Mouse (Mus musculus): Measurements from ENCODE around the gene Akr1a1. TPM values are rescaled to one million over a fixed set of nuclear protein-coding genes. Genes with fewer than 3 reads are reported as not detected.
"Not testable (repeated sequence)": the region's sequence is repeated elsewhere in the genome, so short reads cannot be mapped to it uniquely, and the experiment has no call there.

The Akr1a1 gene
- polyA plus RNA-seq, 1 experiment from 2014 or later = 796 TPM

- H3K4me3 ChIP-seq (replicated peaks; ENCODE audit: low read length) = no peak overlapping the region
- no peak for ATAC-seq
- H3K4me1 ChIP-seq (replicated peaks; ENCODE audit: control insufficient read depth, insufficient read depth, low read length) = no peaks in the 10 kb centered on the region
- H3K27ac ChIP-seq (ENCODE audit: low read length) = no peak overlapping the region
- no peak overlapping the region for H3K9ac ChIP-seq (replicated peaks; ENCODE audit: low read depth, low read length)
- no peak overlapping the region for H3K4me2 ChIP-seq (ENCODE audit: low read length)
- no peaks in the 10 kb centered on the region for H3K9me3 ChIP-seq (ENCODE audit: control insufficient read depth, low read length)
- no peaks in the 10 kb centered on the region for H3K27me3 ChIP-seq (replicated peaks; ENCODE audit: control insufficient read depth, insufficient read depth, low read length)
- 65% methylated on average over 4 of the region's 4 CpGs for WGBS
- no peaks in the 10 kb centered on the region for H3K36me3 ChIP-seq (ENCODE audit: control insufficient read depth, insufficient read depth)
Measured at GRCm38 (mm10) chr4:116666625-116667024, 15.1 kb upstream of the Akr1a1 start.

- Histone ChIP-seq H3K9ac (replicated peaks; ENCODE audit: low read depth, low read length) (no peak overlapping the region), H3K4me3 (replicated peaks; ENCODE audit: low read length) (no peak overlapping the region), H3K9me3 (ENCODE audit: control insufficient read depth, low read length) (no peaks in the 10 kb centered on the region), H3K4me1 (replicated peaks; ENCODE audit: control insufficient read depth, insufficient read depth, low read length) (no peaks in the 10 kb centered on the region), H3K36me3 (ENCODE audit: control insufficient read depth, insufficient read depth) (no peaks in the 10 kb centered on the region), H3K4me2 (ENCODE audit: low read length) (no peak overlapping the region), H3K27me3 (replicated peaks; ENCODE audit: control insufficient read depth, insufficient read depth, low read length) (no peaks in the 10 kb centered on the region), H3K27ac (ENCODE audit: low read length) (no peak overlapping the region)
- ATAC-seq = no peak
- 95% methylated on average over 1 of the region's 1 CpGs for WGBS
Measured at GRCm38 (mm10) chr4:116661998-116662397, 10.5 kb upstream of the Akr1a1 start.

GRCm38 (mm10) chr4:116660829-116661228 is 9.3 kb upstream of the Akr1a1 start:
- Histone ChIP-seq H3K4me2 (ENCODE audit: low read length) (no peak overlapping the region), H3K9ac (replicated peaks; ENCODE audit: low read depth, low read length) (no peak overlapping the region), H3K27me3 (replicated peaks; ENCODE audit: control insufficient read depth, insufficient read depth, low read length) (no peaks in the 10 kb centered on the region), H3K9me3 (ENCODE audit: control insufficient read depth, low read length) (no peaks in the 10 kb centered on the region), H3K27ac (ENCODE audit: low read length) (no peak overlapping the region), H3K36me3 (ENCODE audit: control insufficient read depth, insufficient read depth) (no peaks in the 10 kb centered on the region), H3K4me1 (replicated peaks; ENCODE audit: control insufficient read depth, insufficient read depth, low read length) (no peaks in the 10 kb centered on the region), H3K4me3 (replicated peaks; ENCODE audit: low read length) (no peak overlapping the region)
- 76% methylated on average over 6 of the region's 6 CpGs for WGBS
- ATAC-seq = no peak

- H3K4me1 ChIP-seq (replicated peaks; ENCODE audit: control insufficient read depth, insufficient read depth, low read length); H3K9ac ChIP-seq (replicated peaks; ENCODE audit: low read depth, low read length); H3K36me3 ChIP-seq (ENCODE audit: control insufficient read depth, insufficient read depth); H3K4me2 ChIP-seq (ENCODE audit: low read length); H3K27me3 ChIP-seq (replicated peaks; ENCODE audit: control insufficient read depth, insufficient read depth, low read length); ATAC-seq; H3K27ac ChIP-seq (ENCODE audit: low read length); H3K9me3 ChIP-seq (ENCODE audit: control insufficient read depth, low read length); H3K4me3 ChIP-seq (replicated peaks; ENCODE audit: low read length): not testable (repeated sequence)
- WGBS = 86% methylated on average over 6 of the region's 6 CpGs
Measured at GRCm38 (mm10) chr4:116659916-116660315, 8.4 kb upstream of the Akr1a1 start.

- no peak overlapping the region for H3K27ac ChIP-seq (ENCODE audit: low read length)
- no peaks in the 10 kb centered on the region for H3K9me3 ChIP-seq (ENCODE audit: control insufficient read depth, low read length)
- no peaks in the 10 kb centered on the region for H3K4me1 ChIP-seq (replicated peaks; ENCODE audit: control insufficient read depth, insufficient read depth, low read length)
- H3K4me3 ChIP-seq (replicated peaks; ENCODE audit: low read length) = no peak overlapping the region
- no peaks in the 10 kb centered on the region for H3K36me3 ChIP-seq (ENCODE audit: control insufficient read depth, insufficient read depth)
- no peak overlapping the region for H3K4me2 ChIP-seq (ENCODE audit: low read length)
- no peak for ATAC-seq
- no peaks in the 10 kb centered on the region for H3K27me3 ChIP-seq (replicated peaks; ENCODE audit: control insufficient read depth, insufficient read depth, low read length)
- WGBS = 38% methylated on average over 2 of the region's 2 CpGs
- H3K9ac ChIP-seq (replicated peaks; ENCODE audit: low read depth, low read length) = no peak overlapping the region
Measured at GRCm38 (mm10) chr4:116659474-116659873, 8.0 kb upstream of the Akr1a1 start.

GRCm38 (mm10) chr4:116657971-116658370 is 6.5 kb upstream of the Akr1a1 start:
- Histone ChIP-seq H3K4me1 (replicated peaks; ENCODE audit: control insufficient read depth, insufficient read depth, low read length) (no peaks in the 10 kb centered on the region), H3K9ac (replicated peaks; ENCODE audit: low read depth, low read length) (no peak overlapping the region), H3K36me3 (ENCODE audit: control insufficient read depth, insufficient read depth) (no peaks in the 10 kb centered on the region), H3K27me3 (replicated peaks; ENCODE audit: control insufficient read depth, insufficient read depth, low read length) (no peaks in the 10 kb centered on the region), H3K4me2 (ENCODE audit: low read length) (no peak overlapping the region), H3K27ac (ENCODE audit: low read length) (no peak overlapping the region), H3K4me3 (replicated peaks; ENCODE audit: low read length) (no peak overlapping the region), H3K9me3 (ENCODE audit: control insufficient read depth, low read length) (no peaks in the 10 kb centered on the region)
- no peak for ATAC-seq
- 47% methylated on average over 3 of the region's 3 CpGs for WGBS

- H3K36me3 ChIP-seq (ENCODE audit: control insufficient read depth, insufficient read depth) = no peaks in the 10 kb centered on the region
- no peak overlapping the region for H3K27ac ChIP-seq (ENCODE audit: low read length)
- no peak overlapping the region for H3K4me2 ChIP-seq (ENCODE audit: low read length)
- H3K27me3 ChIP-seq (replicated peaks; ENCODE audit: control insufficient read depth, insufficient read depth, low read length) = no peaks in the 10 kb centered on the region
- peaks cover 3% of the 10 kb centered on the region; the same call in 1 of the 2 replicates for H3K4me1 ChIP-seq (replicated peaks; ENCODE audit: control insufficient read depth, insufficient read depth, low read length)
- no peak overlapping the region for H3K4me3 ChIP-seq (replicated peaks; ENCODE audit: low read length)
- 80% methylated on average over 3 of the region's 3 CpGs for WGBS
- H3K9me3 ChIP-seq (ENCODE audit: control insufficient read depth, low read length) = no peaks in the 10 kb centered on the region
- no peak for ATAC-seq
- no peak overlapping the region for H3K9ac ChIP-seq (replicated peaks; ENCODE audit: low read depth, low read length)
Measured at GRCm38 (mm10) chr4:116655658-116656057, 4.2 kb upstream of the Akr1a1 start.

- Histone ChIP-seq H3K9ac (replicated peaks; ENCODE audit: low read depth, low read length) (no peak overlapping the region), H3K4me1 (replicated peaks; ENCODE audit: control insufficient read depth, insufficient read depth, low read length) (peaks cover 7% of the 10 kb centered on the region), H3K27ac (ENCODE audit: low read length) (no peak overlapping the region), H3K4me3 (replicated peaks; ENCODE audit: low read length) (no peak overlapping the region), H3K4me2 (ENCODE audit: low read length) (no peak overlapping the region), H3K27me3 (replicated peaks; ENCODE audit: control insufficient read depth, insufficient read depth, low read length) (no peaks in the 10 kb centered on the region), H3K9me3 (ENCODE audit: control insufficient read depth, low read length) (no peaks in the 10 kb centered on the region), H3K36me3 (ENCODE audit: control insufficient read depth, insufficient read depth) (no peaks in the 10 kb centered on the region)
- ATAC-seq = no peak
- WGBS = 74% methylated on average over 2 of the region's 2 CpGs
Measured at GRCm38 (mm10) chr4:116655100-116655499, 3.6 kb upstream of the Akr1a1 start.

GRCm38 (mm10) chr4:116653228-116653627 is 1.7 kb upstream of the Akr1a1 start:
- H3K9ac ChIP-seq (replicated peaks; ENCODE audit: low read depth, low read length) = no peak overlapping the region
- peaks cover 21% of the 10 kb centered on the region for H3K4me1 ChIP-seq (replicated peaks; ENCODE audit: control insufficient read depth, insufficient read depth, low read length)
- no peak for ATAC-seq
- no peak overlapping the region for H3K4me2 ChIP-seq (ENCODE audit: low read length)
- 84% methylated on average over 6 of the region's 6 CpGs for WGBS
- no peaks in the 10 kb centered on the region for H3K9me3 ChIP-seq (ENCODE audit: control insufficient read depth, low read length)
- H3K36me3 ChIP-seq (ENCODE audit: control insufficient read depth, insufficient read depth) = no peaks in the 10 kb centered on the region; the same call in 1 of the 2 replicates
- H3K27ac ChIP-seq (ENCODE audit: low read length) = no peak overlapping the region
- H3K4me3 ChIP-seq (replicated peaks; ENCODE audit: low read length) = no peak overlapping the region
- no peaks in the 10 kb centered on the region for H3K27me3 ChIP-seq (replicated peaks; ENCODE audit: control insufficient read depth, insufficient read depth, low read length)

- Histone ChIP-seq H3K9me3 (ENCODE audit: control insufficient read depth, low read length) (no peaks in the 10 kb centered on the region), H3K36me3 (ENCODE audit: control insufficient read depth, insufficient read depth) (no peaks in the 10 kb centered on the region; the same call in 1 of the 2 replicates), H3K4me1 (replicated peaks; ENCODE audit: control insufficient read depth, insufficient read depth, low read length) (peaks cover 33% of the 10 kb centered on the region), H3K27ac (ENCODE audit: low read length) (no peak overlapping the region), H3K9ac (replicated peaks; ENCODE audit: low read depth, low read length) (peak overlapping the region; percentile 64), H3K4me3 (replicated peaks; ENCODE audit: low read length) (peak overlapping the region; percentile 73), H3K4me2 (ENCODE audit: low read length) (peak overlapping the region; percentile 66), H3K27me3 (replicated peaks; ENCODE audit: control insufficient read depth, insufficient read depth, low read length) (no peaks in the 10 kb centered on the region)
- WGBS = 10% methylated on average over 6 of the region's 6 CpGs
- ATAC-seq = peak; percentile 32
Measured at GRCm38 (mm10) chr4:116651797-116652135, 286 bp upstream of the Akr1a1 start.

All from forebrain, embryonic 16.5 days (tissue).